Mouse (Mus musculus) cerebellum, adult (tissue): ENCODE data around the gene Olfr1447.

Source experiments
- ATAC-seq: cut with Nextera tagmentation; 2 replicates; pipeline ENCODE4 v1.9.2; 2017; ENCODE audit warnings: mild to moderate bottlenecking, moderate library complexity, mixed read lengths; ENCODE audit not compliant: insufficient number of reproducible peaks, low FRiP score, low TSS enrichment

The Olfr1447 gene

DNA sequence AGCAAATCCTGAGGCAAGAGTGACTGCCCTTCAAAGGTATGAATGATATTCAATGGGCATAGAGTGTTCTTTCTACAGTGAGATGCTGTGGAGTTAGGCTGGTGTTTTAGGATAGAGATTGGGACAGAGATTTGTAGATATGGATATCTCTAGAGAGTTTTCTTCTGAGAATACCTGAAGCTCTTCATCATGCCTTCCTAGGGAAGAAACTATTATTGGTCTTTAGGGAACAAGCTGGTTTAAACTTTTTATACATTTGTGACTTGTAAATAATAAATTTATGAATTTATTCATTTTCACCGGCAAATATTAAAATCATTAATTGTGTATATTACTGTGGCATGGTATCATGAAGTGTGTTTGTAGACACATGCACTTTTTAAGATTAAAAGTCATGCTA, at the start of gene Olfr1447:
Gene Olfr1447, minus strand, starts transcription at position 101 of the 400 bp plus-strand sequence.
- no peak for ATAC-seq

DNA sequence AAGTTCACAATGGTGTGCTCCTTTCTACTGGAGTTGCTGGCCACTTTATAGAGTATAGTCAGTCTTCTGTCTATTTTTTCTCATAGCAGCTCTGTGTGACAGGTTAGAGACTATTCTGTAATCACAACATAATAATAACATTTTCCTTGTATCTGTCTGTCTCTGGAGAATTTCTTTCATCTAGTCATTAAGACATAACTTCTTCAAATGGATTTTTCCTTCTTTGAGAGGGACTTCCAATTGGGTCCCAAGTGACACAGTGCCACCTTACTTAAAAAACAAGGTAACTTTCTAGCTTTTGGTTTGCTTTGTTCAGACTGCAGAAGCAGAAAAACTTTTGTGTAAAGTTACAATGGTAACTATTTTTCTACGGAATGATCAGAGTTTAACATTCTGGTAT, 46.4 kb upstream of the Olfr1447 start, which contains the start of gene Olfr1450:
Gene Olfr1450, plus strand, starts transcription at position 301 of the 400 bp plus-strand sequence.
- ATAC-seq: no peak

DNA sequence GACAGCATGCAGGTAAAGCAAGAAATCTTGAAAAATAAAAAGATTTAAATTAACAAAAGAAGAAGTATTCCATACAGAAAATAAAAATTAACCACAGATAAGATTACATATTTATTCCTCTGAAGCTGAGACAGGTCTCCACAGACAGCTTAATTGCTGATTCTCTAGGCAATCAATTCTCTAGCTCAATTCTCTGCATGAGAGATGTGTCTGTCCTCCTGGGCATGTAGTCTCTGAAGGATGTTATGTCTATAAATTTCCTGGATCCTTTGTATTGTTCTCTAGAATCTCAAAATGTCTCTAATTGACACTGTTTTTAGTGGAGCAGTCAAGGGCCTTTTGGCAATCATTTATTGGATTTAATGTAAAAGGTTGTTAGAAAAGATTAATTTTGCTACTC, 27.0 kb upstream of the Olfr1447 start, which contains the start of gene Olfr1449:
Gene Olfr1449, plus strand, starts transcription at position 301 of the 400 bp plus-strand sequence.
- no peak for ATAC-seq

DNA sequence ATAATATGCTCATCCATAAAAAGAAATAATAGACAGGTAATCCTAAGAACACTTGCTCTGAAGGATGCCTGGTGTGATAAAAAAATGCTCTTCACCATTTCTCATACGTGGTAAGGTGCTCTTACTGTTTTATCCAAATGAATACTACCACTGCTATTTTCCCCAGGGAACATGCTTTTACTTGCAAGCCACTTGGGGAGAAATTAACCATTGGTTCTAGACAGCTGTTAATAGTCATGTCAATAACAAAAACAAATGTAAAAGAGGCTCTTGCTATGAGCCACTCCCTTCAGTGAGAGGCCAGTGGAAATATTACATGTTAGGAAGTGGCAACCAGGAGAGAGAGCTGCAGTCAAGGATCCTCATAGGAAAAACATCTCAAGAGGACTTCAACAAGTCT, 20.8 kb upstream of the Olfr1447 start, which contains the start of gene Olfr1448:
Gene Olfr1448, minus strand, starts transcription at position 101 of the 400 bp plus-strand sequence.
- ATAC-seq: no peak

DNA sequence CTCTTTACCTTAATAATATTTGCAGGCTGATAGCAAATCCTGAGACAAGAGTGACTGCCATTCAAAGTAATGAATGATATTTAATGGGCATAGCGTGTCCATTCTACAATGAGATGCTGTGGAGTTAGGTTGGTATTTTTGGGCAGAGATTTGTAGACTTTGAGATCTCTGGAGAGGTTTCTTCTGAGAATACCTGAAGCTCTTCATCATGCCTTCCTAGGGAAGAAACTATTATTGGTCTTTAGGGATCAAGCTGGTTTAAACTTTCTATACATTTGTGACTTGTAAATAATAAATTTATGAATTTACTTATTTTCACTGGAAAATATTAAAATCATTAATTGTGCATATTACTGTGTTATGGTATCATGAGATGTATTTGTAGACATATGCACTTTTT, 10.1 kb downstream of the Olfr1447 start, which contains the start of gene Olfr1446:
Gene Olfr1446, minus strand, starts transcription at position 101 of the 400 bp plus-strand sequence.
- ATAC-seq: no peak

DNA sequence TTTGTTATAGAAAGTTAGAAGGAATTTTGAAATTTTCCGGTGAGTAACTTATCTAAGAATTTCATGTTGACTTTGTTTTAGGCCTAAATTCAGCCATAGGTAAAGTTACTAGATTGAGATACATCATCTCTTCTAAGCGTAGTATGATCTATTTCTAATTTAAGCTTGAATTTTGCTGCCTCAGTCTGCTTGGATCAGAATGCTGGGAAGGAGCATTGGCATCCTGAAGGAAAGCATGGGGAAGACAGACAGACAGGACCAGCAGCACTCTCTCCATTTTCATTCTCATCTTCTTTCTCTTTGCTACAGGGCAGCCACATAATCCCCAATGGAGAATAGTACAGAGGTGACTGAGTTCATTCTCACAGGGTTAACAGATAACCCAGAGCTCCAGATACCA, 20.0 kb downstream of the Olfr1447 start, which contains the start of gene Olfr1445:
Gene Olfr1445, plus strand, starts transcription at position 301 of the 400 bp plus-strand sequence.
- ATAC-seq: no peak

DNA sequence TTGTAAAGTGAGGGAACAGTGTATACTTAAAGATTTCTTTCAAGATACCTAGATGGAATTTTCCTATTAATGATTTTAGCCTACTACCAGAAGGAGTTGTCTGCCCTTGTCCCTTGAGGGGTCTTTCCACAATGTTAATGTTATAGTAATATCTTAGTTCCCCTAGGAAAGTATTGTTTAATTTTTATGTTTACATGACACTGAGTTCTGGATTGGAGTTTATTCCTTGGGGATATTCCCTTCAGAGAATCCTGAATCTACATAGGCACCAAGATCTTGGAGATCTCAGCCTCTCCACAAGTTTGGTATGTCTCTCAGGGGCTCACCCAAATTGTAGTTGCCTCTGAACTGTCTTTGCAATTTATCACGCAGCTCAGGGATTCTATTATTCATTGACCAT, 46.6 kb downstream of the Olfr1447 start, which contains the start of gene Olfr1444:
Gene Olfr1444, plus strand, starts transcription at position 301 of the 400 bp plus-strand sequence.
- no peak for ATAC-seq
